Mouse (Mus musculus) forebrain, embryonic 16.5 days (tissue): ENCODE measurements at regions not wholly inside any gene's neighbourhood (a gene's known extent, or its start where the extent isn't known, plus 50 kb on each side); places are given as distances from the start of the nearest gene placed in this dataset.

Experiments used
- ATAC-seq: fragments of 200-750 bp; cut with Nextera tagmentation; 2 replicates; pipeline ENCODE4 v1.8.0; 2017; ENCODE audit warnings: mild to moderate bottlenecking, moderate library complexity
- H3K27ac ChIP-seq: fragments of 300-500 bp; sonication (generic); 2 replicates; pipeline ENCODE4 v1.5.1; 2014; ENCODE audit warnings: low read length, control low read depth
- H3K27me3 ChIP-seq: fragments of 300-500 bp; sonication (generic); replicated peaks from 2 replicates; pipeline ENCODE4 v1.6.1; 2014; ENCODE audit warnings: low read length; ENCODE audit not compliant: control insufficient read depth, insufficient read depth
- H3K36me3 ChIP-seq: fragments of 300-500 bp; sonication (generic); 2 replicates; pipeline ENCODE4 v1.6.1; 2014; ENCODE audit not compliant: control insufficient read depth, insufficient read depth
- H3K4me1 ChIP-seq: fragments of 300-500 bp; sonication (generic); replicated peaks from 2 replicates; pipeline ENCODE4 v1.6.1; 2014; ENCODE audit warnings: low read length; ENCODE audit not compliant: control insufficient read depth, insufficient read depth
- H3K4me2 ChIP-seq: fragments of 300-500 bp; sonication (generic); 2 replicates; pipeline ENCODE4 v1.6.1; 2014; ENCODE audit warnings: mild to moderate bottlenecking, low read length, control low read depth
- H3K4me3 ChIP-seq: fragments of 300-500 bp; sonication (generic); replicated peaks from 2 replicates; pipeline ENCODE4 v1.5.1; 2014; ENCODE audit warnings: mild to moderate bottlenecking, low read length, control low read depth
- H3K9ac ChIP-seq: fragments of 300-500 bp; sonication (generic); replicated peaks from 2 replicates; pipeline ENCODE4 v1.6.1; 2014; ENCODE audit warnings: low read depth, low read length, control low read depth
- H3K9me3 ChIP-seq: fragments of 300-500 bp; sonication (generic); 2 replicates; pipeline ENCODE4 v1.6.1; 2016; ENCODE audit warnings: low read length; ENCODE audit not compliant: control insufficient read depth
- WGBS: fragments of 180-500 bp; shearing (Covaris S2); extraction: QIAGEN DNeasy Blood & Tissue Kit; methylation state at CpG from one replicate; pipeline ENCODE4 v1.1.7; 2014; 5-methylcytosine and 5-hydroxymethylcytosine counted together

GRCm38 (mm10) chr12:14207288-14207687 lies 55.4 kb upstream of the Fam84a start:
- 65% methylated on average over 1 of the region's 1 CpGs for WGBS
- H3K4me2 ChIP-seq, result no peak overlapping the region
- no peaks in the 10 kb centered on the region for H3K9me3 ChIP-seq
- H3K4me1 ChIP-seq, result no peaks in the 10 kb centered on the region
- no peaks in the 10 kb centered on the region for H3K27me3 ChIP-seq
- H3K27ac ChIP-seq, result no peak overlapping the region
- H3K4me3 ChIP-seq, result no peak overlapping the region
- no peak overlapping the region for H3K9ac ChIP-seq
- ATAC-seq, result no peak
- no peaks in the 10 kb centered on the region for H3K36me3 ChIP-seq

- no peak for ATAC-seq
Observed at GRCm38 (mm10) chr12:14204491-14204890, 52.6 kb upstream of the Fam84a start.

More at GRCm38 (mm10) chr12:14204491-14204890, 52.6 kb upstream of the Fam84a start:
- Histone ChIP-seq H3K36me3 (no peaks in the 10 kb centered on the region), H3K4me1 (no peaks in the 10 kb centered on the region), H3K27me3 (no peaks in the 10 kb centered on the region), H3K4me2 (no peak overlapping the region), H3K4me3 (no peak overlapping the region), H3K9ac (no peak overlapping the region), H3K9me3 (no peaks in the 10 kb centered on the region), H3K27ac (no peak overlapping the region)
- 88% methylated on average over 1 of the region's 1 CpGs for WGBS
